Mouse (Mus musculus): ENCODE results near the gene Zfp628.

DNA sequence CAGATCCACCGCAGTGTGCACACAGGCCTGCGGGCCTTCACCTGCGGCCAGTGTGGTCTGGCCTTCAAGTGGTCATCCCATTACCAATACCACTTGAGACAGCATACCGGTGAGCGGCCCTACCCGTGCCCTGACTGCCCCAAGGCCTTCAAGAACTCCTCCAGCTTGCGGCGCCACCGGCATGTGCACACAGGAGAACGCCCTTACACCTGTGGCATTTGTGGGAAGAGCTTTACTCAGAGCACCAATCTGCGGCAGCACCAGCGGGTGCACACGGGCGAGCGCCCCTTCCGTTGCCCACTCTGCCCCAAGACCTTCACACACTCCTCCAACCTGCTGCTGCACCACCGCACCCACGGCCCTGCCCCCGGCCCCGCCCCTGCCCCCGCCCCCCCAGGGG lies 4.1 kb downstream of the Zfp628 start:
- TF ChIP-seq POLR2A (IDR thresholded peaks at IDR 0.05; ENCODE audit: insufficient read depth, low read depth, low read length) (no peak), EP300 (IDR thresholded peaks at IDR 0.05; ENCODE audit: insufficient read depth, low read depth, low read length) (no peak), CTCF (IDR thresholded peaks at IDR 0.05) (no peak)

Measured in heart, adult 2 months (tissue).